Mouse (Mus musculus) thymus, adult 2 months (tissue): Measurements from ENCODE around the gene Irx2. TPM values are rescaled to one million over a fixed set of nuclear protein-coding genes. Genes with fewer than 3 reads are reported as not detected.

Experiments
- DNase-seq: peaks from one replicate; pipeline ENCODE4 v3.0.0; 2021
- H3K27ac ChIP-seq: fragments of 200-500 bp; 2 replicates; pipeline ENCODE4 v1.5.1; 2012; ENCODE audit warnings: low read length, control low read depth; ENCODE audit not compliant: control insufficient read depth, insufficient read depth
- H3K27me3 ChIP-seq: fragments of 200-500 bp; 2 replicates; pipeline ENCODE4 v1.6.1; 2012; ENCODE audit warnings: mild to moderate bottlenecking, low read length, moderate library complexity, mixed read lengths; ENCODE audit not compliant: control insufficient read depth, insufficient read depth
- H3K36me3 ChIP-seq: fragments of 200-500 bp; 2 replicates; pipeline ENCODE4 v1.6.1; 2012; ENCODE audit warnings: mild to moderate bottlenecking, low read length, moderate library complexity; ENCODE audit not compliant: control insufficient read depth, insufficient read depth
- H3K4me1 ChIP-seq: fragments of 200-500 bp; replicated peaks from 2 replicates; pipeline ENCODE4 v1.6.1; 2012; ENCODE audit warnings: low read length; ENCODE audit not compliant: control insufficient read depth, insufficient read depth
- H3K4me3 ChIP-seq: fragments of 200-500 bp; 2 replicates; pipeline ENCODE4 v1.5.1; 2012; ENCODE audit warnings: mild to moderate bottlenecking, low read length, control low read depth, moderate library complexity; ENCODE audit not compliant: control insufficient read depth, insufficient read depth
- CTCF ChIP-seq: fragments of 200-500 bp; IDR thresholded peaks from 2 replicates; pipeline ENCODE4 v1.5.1; 2012; ENCODE audit warnings: mild to moderate bottlenecking, control low read depth, low read length, moderate library complexity, borderline replicate concordance; ENCODE audit not compliant: control insufficient read depth, poor library complexity, insufficient read depth; ENCODE audit errors: extremely low read depth
- POLR2A ChIP-seq: fragments of 200-500 bp; IDR thresholded peaks from 2 replicates; pipeline ENCODE4 v1.6.1; 2012; ENCODE audit warnings: mild to moderate bottlenecking, low read length, control low read depth, moderate library complexity; ENCODE audit not compliant: control insufficient read depth, poor library complexity, insufficient read depth; ENCODE audit errors: extremely low read depth
- WGBS: fragments of 180-500 bp; shearing (Covaris S2); methylation state at CpG from one replicate; pipeline ENCODE4 v1.1.7; 2018; 5-methylcytosine and 5-hydroxymethylcytosine counted together
- polyA plus RNA-seq: library from polyadenylated mRNA; depleted of rRNA; stranded (reverse); fragments of >200 nt; gene quantifications from 2 replicates; pipeline ENCODE4 v1.2.3, GENCODE M21; 2012

The Irx2 gene
- polyA plus RNA-seq, 1 experiment = 1.2 TPM

GRCm38 (mm10) chr13:72610277-72610676, 18.3 kb upstream of the Irx2 start:
- Histone ChIP-seq H3K4me3 (no peak overlapping the region), H3K27me3 (no peaks in the 10 kb centered on the region), H3K36me3 (no peaks in the 10 kb centered on the region), H3K27ac (no peak overlapping the region), H3K4me1 (no peaks in the 10 kb centered on the region)
- WGBS = 96% methylated on average over 2 of the region's 2 CpGs
- DNase-seq = no peak
- TF ChIP-seq CTCF = no peak
- no peak for TF ChIP-seq POLR2A

GRCm38 (mm10) chr13:72623926-72624846, 4.4 kb upstream of the Irx2 start:
- Histone ChIP-seq H3K27ac (no peak overlapping the region), H3K27me3 (peaks cover 4% of the 10 kb centered on the region; the same call in 1 of the 2 replicates), H3K36me3 (no peaks in the 10 kb centered on the region), H3K4me1 (no peaks in the 10 kb centered on the region), H3K4me3 (no peak overlapping the region)
- no peak for TF ChIP-seq CTCF
- 4% methylated on average over 46 of the region's 46 CpGs for WGBS
- no peak for DNase-seq

- Histone ChIP-seq H3K27ac (no peak overlapping the region), H3K27me3 (peaks cover 4% of the 10 kb centered on the region; the same call in 1 of the 2 replicates), H3K4me1 (no peaks in the 10 kb centered on the region), H3K4me3 (no peak overlapping the region), H3K36me3 (no peaks in the 10 kb centered on the region)
- TF ChIP-seq POLR2A (no peak), CTCF (no peak)
- WGBS = 2% methylated on average over 6 of the region's 6 CpGs
- DNase-seq = no peak
These were observed 3.8 kb upstream of the Irx2 start for GRCm38 (mm10) chr13:72624847-72625170.

GRCm38 (mm10) chr13:72625236-72625950, 3.2 kb upstream of the Irx2 start:
- no peaks in the 10 kb centered on the region for H3K36me3 ChIP-seq
- TF ChIP-seq POLR2A (no peak), CTCF (no peak)
- no peak overlapping the region for H3K4me3 ChIP-seq
- no peaks in the 10 kb centered on the region for H3K4me1 ChIP-seq
- no peak for DNase-seq
- peaks cover 6% of the 10 kb centered on the region; the same call in 1 of the 2 replicates for H3K27me3 ChIP-seq
- 16% methylated on average over 28 of the region's 28 CpGs for WGBS
- no peak overlapping the region for H3K27ac ChIP-seq

- 10% methylated on average over 42 of the region's 42 CpGs for WGBS
- no peak for TF ChIP-seq CTCF
- TF ChIP-seq POLR2A = no peak
- no peaks in the 10 kb centered on the region for H3K4me1 ChIP-seq
- H3K27me3 ChIP-seq = peaks cover 8% of the 10 kb centered on the region
- H3K4me3 ChIP-seq = no peak overlapping the region
- H3K36me3 ChIP-seq = no peaks in the 10 kb centered on the region
- no peak overlapping the region for H3K27ac ChIP-seq
- DNase-seq = no peak
These were observed 964 bp upstream of the Irx2 start for GRCm38 (mm10) chr13:72627391-72628321.
